Mouse (Mus musculus) thymus, adult 2 months (tissue): ENCODE data around the gene Dtx3. TPM values are rescaled to one million over a fixed set of nuclear protein-coding genes. Genes with fewer than 3 reads are reported as not detected.
A peak's percentile ranks its signal among the peaks of the same experiment; 100 is the strongest.
"Not testable (repeated sequence)": the region's sequence is repeated elsewhere in the genome, so short reads cannot be mapped to it uniquely, and the experiment has no call there.

Experiments used
- DNase-seq: peaks from one replicate; pipeline ENCODE4 v3.0.0; 2021
- H3K27ac ChIP-seq: fragments of 200-500 bp; 2 replicates; pipeline ENCODE4 v1.5.1; 2012; ENCODE audit warnings: low read length, control low read depth; ENCODE audit not compliant: control insufficient read depth, insufficient read depth
- H3K27me3 ChIP-seq: fragments of 200-500 bp; 2 replicates; pipeline ENCODE4 v1.6.1; 2012; ENCODE audit warnings: mild to moderate bottlenecking, low read length, moderate library complexity, mixed read lengths; ENCODE audit not compliant: control insufficient read depth, insufficient read depth
- H3K36me3 ChIP-seq: fragments of 200-500 bp; 2 replicates; pipeline ENCODE4 v1.6.1; 2012; ENCODE audit warnings: mild to moderate bottlenecking, low read length, moderate library complexity; ENCODE audit not compliant: control insufficient read depth, insufficient read depth
- H3K4me1 ChIP-seq: fragments of 200-500 bp; replicated peaks from 2 replicates; pipeline ENCODE4 v1.6.1; 2012; ENCODE audit warnings: low read length; ENCODE audit not compliant: control insufficient read depth, insufficient read depth
- H3K4me3 ChIP-seq: fragments of 200-500 bp; 2 replicates; pipeline ENCODE4 v1.5.1; 2012; ENCODE audit warnings: mild to moderate bottlenecking, low read length, control low read depth, moderate library complexity; ENCODE audit not compliant: control insufficient read depth, insufficient read depth
- CTCF ChIP-seq: fragments of 200-500 bp; IDR thresholded peaks from 2 replicates; pipeline ENCODE4 v1.5.1; 2012; ENCODE audit warnings: mild to moderate bottlenecking, control low read depth, low read length, moderate library complexity, borderline replicate concordance; ENCODE audit not compliant: control insufficient read depth, poor library complexity, insufficient read depth; ENCODE audit errors: extremely low read depth
- POLR2A ChIP-seq: fragments of 200-500 bp; IDR thresholded peaks from 2 replicates; pipeline ENCODE4 v1.6.1; 2012; ENCODE audit warnings: mild to moderate bottlenecking, low read length, control low read depth, moderate library complexity; ENCODE audit not compliant: control insufficient read depth, poor library complexity, insufficient read depth; ENCODE audit errors: extremely low read depth
- WGBS: fragments of 180-500 bp; shearing (Covaris S2); methylation state at CpG from one replicate; pipeline ENCODE4 v1.1.7; 2018; 5-methylcytosine and 5-hydroxymethylcytosine counted together
- polyA plus RNA-seq: library from polyadenylated mRNA; depleted of rRNA; stranded (reverse); fragments of >200 nt; gene quantifications from 2 replicates; pipeline ENCODE4 v1.2.3, GENCODE M21; 2012

Dtx3 gene
- polyA plus RNA-seq, 1 experiment, result 263 TPM

DNA sequence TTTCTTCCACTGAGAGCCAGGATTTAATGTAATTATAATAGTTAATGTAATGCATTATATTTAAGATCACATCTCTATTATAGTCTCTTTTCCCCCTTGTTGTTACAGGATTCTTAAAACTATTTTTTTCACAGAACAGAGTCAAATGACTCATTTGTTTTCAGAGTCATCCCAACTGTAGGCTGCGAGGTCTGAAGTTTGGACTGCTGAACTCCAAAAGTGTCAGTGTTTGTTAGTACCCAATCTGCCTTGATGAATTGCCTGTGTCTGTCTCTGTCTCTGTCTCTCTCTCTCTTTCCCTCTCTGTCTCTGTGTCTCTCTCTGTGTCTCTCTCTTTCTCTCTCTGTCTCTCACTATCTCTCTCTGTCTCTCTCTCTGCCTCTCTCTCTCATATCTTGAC lies 39.0 kb downstream of the Dtx3 start:
- no peak for DNase-seq
- no peaks in the 10 kb centered on the region for H3K36me3 ChIP-seq
- WGBS, result 94% methylated on average over 1 of the region's 1 CpGs
- no peaks in the 10 kb centered on the region for H3K27me3 ChIP-seq
- no peak overlapping the region for H3K4me3 ChIP-seq
- H3K27ac ChIP-seq, result no peak overlapping the region
- TF ChIP-seq POLR2A, result no peak
- TF ChIP-seq CTCF, result no peak
- H3K4me1 ChIP-seq, result 0 out of 2 replicates have a peak, but pooled peaks cover 3% of the 10 kb centered on the region

GRCm38 (mm10) chr10:127156089-127156488 lies 39.4 kb downstream of the Dtx3 start:
- no peak overlapping the region for H3K27ac ChIP-seq
- H3K36me3 ChIP-seq, result no peaks in the 10 kb centered on the region
- no peaks in the 10 kb centered on the region for H3K27me3 ChIP-seq
- DNase-seq, result no peak
- no peak for TF ChIP-seq POLR2A
- TF ChIP-seq CTCF, result no peak
- WGBS, result 96% methylated on average over 1 of the region's 1 CpGs
- H3K4me1 ChIP-seq, result 0 out of 2 replicates have a peak, but pooled peaks cover 3% of the 10 kb centered on the region
- no peak overlapping the region for H3K4me3 ChIP-seq

GRCm38 (mm10) chr10:127154652-127155051 lies 40.9 kb downstream of the Dtx3 start:
- 96% methylated on average over 5 of the region's 5 CpGs for WGBS
- H3K27ac ChIP-seq, result no peak overlapping the region
- DNase-seq, result no peak

DNA sequence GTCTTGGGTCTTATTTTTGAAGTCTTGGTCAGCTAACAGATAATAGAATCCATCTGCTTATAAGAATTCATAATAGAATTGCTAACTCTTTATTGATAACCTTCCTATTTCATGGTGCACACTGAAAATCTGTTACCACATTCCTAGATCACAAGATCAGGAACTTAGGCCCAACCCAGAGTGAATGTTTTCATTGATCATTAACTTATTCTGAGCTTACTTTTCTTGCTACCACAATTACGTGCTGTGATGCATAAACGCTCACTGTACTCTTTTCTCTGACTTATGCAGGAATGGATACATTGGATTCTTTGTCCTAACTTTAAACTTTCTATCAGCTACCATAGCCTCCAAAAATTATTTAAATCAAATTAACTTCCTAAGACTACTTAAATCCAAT lies 41.3 kb downstream of the Dtx3 start:
- no peak for TF ChIP-seq POLR2A
- no peak for TF ChIP-seq CTCF
- Histone ChIP-seq H3K4me1 (peaks cover 6% of the 10 kb centered on the region; the same call in 1 of the 2 replicates), H3K36me3 (no peaks in the 10 kb centered on the region), H3K27me3 (no peaks in the 10 kb centered on the region), H3K4me3 (no peak overlapping the region), H3K27ac (no peak overlapping the region)
- no peak for DNase-seq
- WGBS, result 94% methylated on average over 2 of the region's 2 CpGs

More at GRCm38 (mm10) chr10:127154652-127155051, 40.9 kb downstream of the Dtx3 start:
- no peaks in the 10 kb centered on the region for H3K36me3 ChIP-seq
- TF ChIP-seq POLR2A (no peak), CTCF (no peak)
- H3K4me3 ChIP-seq, result no peak overlapping the region
- H3K27me3 ChIP-seq, result no peaks in the 10 kb centered on the region
- peaks cover 6% of the 10 kb centered on the region; the same call in 1 of the 2 replicates for H3K4me1 ChIP-seq

DNA sequence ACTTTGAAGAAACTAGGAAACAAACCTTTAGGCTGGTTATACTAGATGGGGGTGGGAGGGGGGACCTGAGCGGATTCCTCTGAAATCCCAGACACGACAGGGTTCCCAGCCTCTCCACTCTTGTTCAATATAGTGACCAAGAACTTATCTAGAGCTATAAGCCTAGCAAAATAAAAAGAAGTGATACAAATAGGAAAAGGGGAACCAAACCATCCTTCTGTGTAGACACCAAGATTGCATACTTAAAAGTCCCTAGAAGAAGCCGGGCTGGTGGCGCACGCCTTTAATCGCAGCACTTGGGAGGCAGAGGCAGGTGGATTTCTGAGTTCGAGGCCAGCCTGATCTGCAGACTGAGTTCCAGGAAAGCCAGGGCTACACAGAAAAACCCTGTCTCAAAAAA lies 42.2 kb downstream of the Dtx3 start:
- peaks cover 6% of the 10 kb centered on the region; the same call in 1 of the 2 replicates for H3K4me1 ChIP-seq
- TF ChIP-seq POLR2A, result no peak
- no peaks in the 10 kb centered on the region for H3K36me3 ChIP-seq
- WGBS, result 97% methylated on average over 7 of the region's 7 CpGs
- no peak overlapping the region for H3K4me3 ChIP-seq
- no peaks in the 10 kb centered on the region for H3K27me3 ChIP-seq
- DNase-seq, result no peak
- no peak overlapping the region for H3K27ac ChIP-seq

GRCm38 (mm10) chr10:127152556-127152955 lies 43.0 kb downstream of the Dtx3 start:
- H3K36me3 ChIP-seq, H3K4me1 ChIP-seq, H3K27ac ChIP-seq, DNase-seq, H3K4me3 ChIP-seq, H3K27me3 ChIP-seq: not testable (repeated sequence)
- WGBS, result 94% methylated on average over 10 of the region's 10 CpGs

GRCm38 (mm10) chr10:127151233-127151632 lies 44.3 kb downstream of the Dtx3 start:
- 95% methylated on average over 3 of the region's 3 CpGs for WGBS
- not testable (repeated sequence) for H3K27ac ChIP-seq, H3K4me1 ChIP-seq, H3K27me3 ChIP-seq, DNase-seq, H3K36me3 ChIP-seq, H3K4me3 ChIP-seq

- H3K27me3 ChIP-seq, result no peaks in the 10 kb centered on the region
- no peak overlapping the region for H3K4me3 ChIP-seq
- H3K27ac ChIP-seq, result peak overlapping the region; percentile 4
- WGBS, result 57% methylated on average over 4 of the region's 4 CpGs
- no peak for TF ChIP-seq POLR2A
- no peak for TF ChIP-seq CTCF
- DNase-seq, result no peak
- H3K4me1 ChIP-seq, result peaks cover 6% of the 10 kb centered on the region
- no peaks in the 10 kb centered on the region for H3K36me3 ChIP-seq
Observed at GRCm38 (mm10) chr10:127150471-127150872, 45.1 kb downstream of the Dtx3 start.
